Mouse (Mus musculus) megakaryocyte-erythroid progenitor cell, adult 5 weeks (primary cell): ENCODE measurements around the gene Areg. TPM values are rescaled to one million over a fixed set of nuclear protein-coding genes. Genes with fewer than 3 reads are reported as not detected.

Source experiments
- polyA plus RNA-seq: library from polyadenylated mRNA; stranded (reverse); fragments of >175 nt; gene quantifications from 2 replicates; pipeline ENCODE4 v1.2.3, GENCODE M21; 2012

The Areg gene
- 0.31 and 0.46 TPM in 2 replicates for polyA plus RNA-seq

DNA sequence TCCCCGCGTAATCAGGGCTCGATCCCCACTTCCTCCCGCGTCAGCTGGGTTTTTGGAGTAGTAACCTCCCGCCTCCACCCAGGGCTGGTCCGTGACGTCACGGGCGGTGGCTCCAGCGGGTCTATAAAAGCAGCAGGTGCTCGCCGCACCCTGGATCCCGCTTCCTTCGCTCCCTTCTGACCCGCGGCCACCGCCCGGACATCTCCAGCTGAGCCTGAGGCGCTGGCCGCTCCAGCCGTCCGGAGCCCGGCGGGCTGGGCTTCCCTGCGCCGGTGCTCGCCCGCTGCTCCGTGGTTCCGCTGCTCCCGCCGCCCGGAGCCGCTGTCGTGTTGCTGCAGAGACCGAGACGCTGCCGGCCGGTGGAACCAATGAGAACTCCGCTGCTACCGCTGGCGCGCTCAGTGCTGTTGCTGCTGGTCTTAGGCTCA, at the start of gene Areg:
TSS of gene Areg (plus strand) at position 154 of the 428 bp plus-strand sequence.

Other genes starting within 250 kb of the Areg start
- 0.39 and 1.7 TPM in 2 replicates for gene Cxcl1, start 248.4 kb upstream of the Areg start, polyA plus RNA-seq
- gene Cxcl2, start 235.7 kb upstream of the Areg start, polyA plus RNA-seq: 175 and 222 TPM in 2 replicates
- 8.3 and 12.7 TPM in 2 replicates for gene Mthfd2l, start 208.5 kb upstream of the Areg start, polyA plus RNA-seq
- not detected in 2 replicates for gene Epgn, start 112.1 kb upstream of the Areg start, polyA plus RNA-seq
- gene Ereg, start 65.0 kb upstream of the Areg start, polyA plus RNA-seq: not detected in 2 replicates